Mouse (Mus musculus): ENCODE measurements around the gene Cnot2.
"Not testable (repeated sequence)": the region's sequence is repeated elsewhere in the genome, so short reads cannot be mapped to it uniquely, and the experiment has no call there.

Cnot2 gene

DNA sequence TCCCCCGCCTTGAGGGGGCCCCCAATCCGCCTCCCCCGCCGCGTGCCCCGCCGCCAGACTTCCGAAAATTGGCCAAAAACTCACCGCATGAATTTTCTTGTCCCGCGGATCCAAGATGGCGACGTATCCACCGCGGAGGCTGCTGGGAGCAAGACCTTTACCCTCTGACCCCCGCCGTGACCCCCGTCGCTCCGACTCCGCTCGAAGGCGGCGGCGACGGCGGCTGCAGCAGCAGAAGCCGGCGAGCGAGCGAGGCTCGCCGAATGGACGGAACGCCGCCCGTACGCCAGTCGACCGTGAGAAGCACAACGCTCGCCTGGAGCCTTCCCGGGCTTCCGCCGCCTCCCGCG is at the start of gene Cnot2:
Gene Cnot2, minus strand, starts transcription at position 143 of the 350 bp plus-strand sequence.
- peak; percentile 97 for DNase-seq

DNA sequence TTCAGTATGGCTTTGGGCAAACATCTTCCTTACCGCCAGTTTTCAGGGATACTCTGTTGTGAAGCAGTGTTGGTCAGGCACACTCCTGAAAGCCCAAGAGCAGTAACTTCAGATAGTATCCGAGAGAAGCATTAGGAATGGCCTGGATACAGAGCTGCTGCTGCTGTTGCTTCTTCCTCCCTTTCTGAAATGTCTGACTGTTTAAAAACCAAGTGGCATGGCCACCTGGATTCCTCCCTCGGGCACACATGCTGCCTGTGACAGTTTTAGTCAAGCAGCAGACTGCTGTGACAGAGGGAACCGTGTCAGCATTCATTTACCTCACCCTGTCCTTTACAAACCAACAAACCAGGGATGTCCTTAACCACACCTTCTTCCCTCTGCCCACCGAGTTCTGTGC is 47.6 kb upstream of the Cnot2 start:
- DNase-seq = no peak

GRCm38 (mm10) chr10:116626009-116626408 is 44.7 kb upstream of the Cnot2 start:
- DNase-seq = no peak

DNA sequence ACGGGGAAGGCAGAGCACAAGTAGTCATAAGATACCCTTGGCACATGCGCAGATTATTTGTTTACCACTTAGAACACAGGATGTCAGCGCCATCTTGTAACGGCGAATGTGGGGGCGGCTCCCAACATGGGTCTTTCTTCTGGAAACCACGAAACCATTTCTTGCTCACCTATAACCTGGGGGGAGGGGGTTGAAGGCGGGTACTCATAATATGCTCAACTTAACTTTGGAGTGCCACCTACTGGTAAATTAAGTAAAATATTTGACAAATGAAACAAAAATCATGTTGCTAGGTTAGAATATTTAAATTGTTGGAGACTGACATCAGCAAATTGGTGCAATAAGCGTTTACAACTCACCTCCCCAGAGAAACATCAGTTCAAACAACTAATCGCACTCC is 31.9 kb upstream of the Cnot2 start:
- DNase-seq = not testable (repeated sequence)

- no peak for DNase-seq
These were observed 23.5 kb upstream of the Cnot2 start for GRCm38 (mm10) chr10:116604905-116605162.

DNA sequence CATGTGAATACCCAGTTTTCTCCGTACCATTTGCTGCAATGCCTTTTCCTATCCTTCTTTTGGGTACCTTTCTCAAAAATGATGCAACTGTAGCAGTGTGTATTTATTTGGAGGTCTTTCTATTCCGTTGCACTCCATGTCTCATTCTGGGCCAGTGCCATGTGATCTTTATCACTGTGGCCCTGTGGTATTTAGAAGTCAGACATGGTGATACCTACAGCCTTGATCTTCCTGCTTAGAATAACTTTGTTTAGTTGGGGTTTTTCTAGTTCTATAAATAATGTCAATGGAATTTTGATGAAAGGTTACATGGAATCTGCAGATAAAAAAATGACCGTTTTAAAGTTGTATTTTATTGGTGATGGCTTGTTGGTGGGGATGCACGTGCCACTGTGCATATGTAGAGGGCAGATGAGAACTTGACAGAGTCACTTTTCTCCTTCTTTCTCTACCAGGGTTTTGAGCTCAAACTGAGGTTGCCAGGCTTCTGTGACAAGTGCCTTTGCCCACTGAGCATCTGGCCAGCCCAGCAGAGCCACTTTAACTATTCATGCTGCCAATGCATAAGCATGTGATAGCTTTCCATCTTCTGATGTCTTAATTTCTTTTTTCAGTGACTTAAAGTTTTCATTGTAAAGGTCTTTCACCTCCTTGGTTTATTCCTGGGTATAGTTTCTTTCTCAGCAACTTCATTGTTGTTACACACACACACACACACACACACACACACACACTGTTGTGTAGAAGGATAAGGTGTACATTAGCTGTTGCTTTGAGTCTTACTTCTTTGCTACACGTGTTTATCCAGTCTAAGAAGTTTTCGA is 23.0 kb upstream of the Cnot2 start:
- no peak for DNase-seq

DNA sequence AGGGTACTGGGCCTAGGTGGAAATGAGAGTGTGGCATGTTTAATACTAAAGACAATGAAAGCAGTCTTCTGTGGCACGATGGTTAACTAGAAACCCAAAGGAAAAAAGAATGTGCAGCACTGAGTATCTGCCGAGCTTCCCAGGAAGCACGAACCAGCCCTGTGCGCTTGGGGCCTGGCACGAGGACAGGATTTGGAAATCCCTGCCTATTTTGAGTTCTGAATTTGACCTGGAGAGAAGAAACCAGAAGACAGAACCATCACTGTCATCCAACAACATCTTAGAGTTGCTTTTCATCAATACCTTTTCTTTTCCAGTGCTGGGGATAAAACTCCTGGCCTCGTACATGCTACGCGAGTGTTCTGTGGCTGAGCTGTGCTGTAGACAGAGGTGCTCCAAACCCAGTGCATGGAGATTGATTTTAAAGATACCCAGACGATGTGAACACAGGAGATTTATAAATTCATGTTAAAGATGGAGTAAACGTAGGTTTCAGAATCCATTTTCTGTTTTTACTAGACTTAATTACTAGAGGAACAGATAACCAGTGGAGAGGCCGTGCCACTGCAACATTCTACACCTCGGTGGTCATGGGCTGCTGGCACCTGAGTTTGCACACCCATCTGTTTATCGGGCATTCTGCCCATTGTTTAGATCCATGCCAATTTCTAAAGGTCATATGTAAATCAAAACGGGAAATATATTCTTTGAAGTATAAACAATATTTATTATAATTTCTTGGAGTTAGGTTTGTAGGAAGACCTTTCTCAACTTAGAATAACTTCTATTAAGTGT is 17.9 kb upstream of the Cnot2 start:
- peak; percentile 65 to 80 for DNase-seq

GRCm38 (mm10) chr10:116582738-116583137 is 1.4 kb upstream of the Cnot2 start:
- DNase-seq = no peak

DNA sequence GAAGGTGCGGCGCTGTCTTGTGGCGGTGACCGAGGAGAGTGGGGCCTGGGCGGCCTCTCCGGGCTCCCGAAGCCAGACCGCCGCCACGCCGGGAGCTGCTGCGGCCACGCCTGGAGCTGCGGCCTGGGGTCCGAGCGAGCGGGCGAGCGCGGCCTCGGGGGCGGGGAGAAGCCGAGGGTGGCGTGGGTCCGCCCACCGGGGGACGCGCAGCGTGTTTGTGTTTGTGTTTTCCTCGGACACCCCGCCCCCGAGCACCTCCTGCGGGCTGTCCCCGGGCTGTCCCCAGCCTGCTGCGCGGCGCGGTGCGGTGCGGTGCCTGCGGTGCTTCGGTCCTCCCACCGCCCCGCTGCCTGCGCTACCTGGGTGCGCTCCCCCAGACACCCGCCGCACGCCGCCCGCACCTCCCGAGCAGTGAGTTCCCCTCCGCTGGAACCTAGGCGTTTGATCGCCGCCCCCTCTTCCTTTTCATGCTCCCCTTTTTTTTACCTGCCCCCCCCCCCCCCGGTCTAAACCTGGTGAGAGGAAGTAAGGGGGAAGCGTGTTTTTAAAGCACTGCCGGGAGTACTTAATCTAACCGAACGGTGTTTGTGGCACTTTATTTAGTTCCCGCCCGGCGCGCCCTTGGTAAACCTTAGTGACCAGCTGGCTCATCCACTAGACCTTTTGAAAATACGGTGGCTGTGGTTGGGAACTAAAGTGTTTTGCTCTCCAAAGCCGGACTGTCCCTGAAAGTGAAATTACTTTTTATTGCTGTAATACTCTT is 589 bp upstream of the Cnot2 start:
- peak; percentile 38 to 61 for DNase-seq

DNA sequence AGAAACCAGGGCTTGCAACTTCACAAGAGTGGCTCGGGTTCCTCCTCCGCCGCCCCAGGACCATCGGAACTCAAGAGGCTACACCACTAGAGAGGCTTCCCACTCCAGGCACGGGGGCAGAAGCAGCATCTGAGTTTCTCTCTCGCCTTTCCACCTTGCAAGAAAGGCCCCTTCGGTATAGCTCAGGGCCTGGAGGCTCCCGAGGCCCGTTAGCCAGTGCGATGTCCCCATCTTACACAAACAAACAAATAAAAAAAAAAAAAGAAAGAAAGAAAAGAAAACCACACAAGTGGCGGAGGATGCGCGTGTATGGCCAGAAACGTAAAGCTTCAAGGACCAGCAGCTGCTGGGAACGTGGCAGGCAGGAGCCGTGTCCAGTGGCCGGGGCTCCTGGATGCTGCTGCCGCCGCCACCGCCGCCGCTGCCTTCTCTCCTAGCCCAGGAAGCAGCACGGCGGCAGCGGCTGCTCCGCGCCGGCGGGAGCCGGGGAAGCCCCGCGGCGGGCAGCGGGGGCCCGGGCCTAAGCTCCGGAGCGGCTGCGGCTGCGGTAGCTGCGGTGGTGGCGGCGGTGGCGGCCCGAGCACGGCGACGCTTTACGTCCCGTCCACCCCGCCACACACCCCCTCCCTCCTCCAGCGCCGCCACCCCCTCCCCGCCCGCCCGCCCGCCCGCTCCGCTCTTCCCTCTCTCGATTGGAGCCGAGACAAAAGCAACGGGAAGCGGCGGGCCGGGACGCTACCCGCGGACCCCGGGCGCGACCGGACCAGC is 536 bp downstream of the Cnot2 start:
- DNase-seq = peak; percentile 52 to 69

DNA sequence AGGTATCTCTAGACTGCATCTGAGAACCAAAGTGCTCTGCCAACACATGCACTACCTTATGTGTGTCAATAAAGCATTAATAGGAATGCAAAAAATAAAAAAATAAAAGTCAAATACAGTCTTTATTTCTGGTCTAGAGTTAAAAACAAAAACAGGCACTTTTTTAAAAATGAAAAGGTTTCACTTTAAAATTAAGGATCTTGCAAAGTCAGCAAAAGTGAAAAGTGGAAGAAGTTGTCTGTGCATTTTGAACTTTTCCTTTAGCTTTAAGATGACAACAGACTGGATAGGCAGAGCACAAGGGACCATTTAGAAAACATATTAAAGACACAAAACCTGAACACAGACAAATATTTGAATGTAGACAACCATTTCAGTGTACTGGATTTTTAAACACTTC is 1.8 kb downstream of the Cnot2 start:
- no peak for DNase-seq

DNA sequence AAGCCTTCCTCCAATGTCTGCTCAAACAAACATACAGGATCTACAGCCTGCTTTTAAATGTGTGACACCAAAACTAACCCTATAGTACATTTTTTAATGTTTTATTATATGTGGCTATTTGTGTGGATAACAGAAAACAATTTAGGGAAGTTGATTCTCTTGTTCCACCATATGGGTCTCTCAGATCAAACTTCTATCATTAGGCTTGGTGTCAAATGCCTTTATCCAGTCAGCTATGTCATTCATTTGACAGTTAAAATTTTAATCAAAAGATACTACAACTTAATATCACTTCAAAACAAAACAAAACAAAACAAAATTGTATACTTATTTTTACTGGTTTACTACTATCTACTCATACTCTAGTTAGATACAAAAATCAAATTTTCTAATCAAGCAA is 2.9 kb downstream of the Cnot2 start:
- no peak for DNase-seq

- DNase-seq = no peak
These were observed 4.1 kb downstream of the Cnot2 start for GRCm38 (mm10) chr10:116577181-116577580.

DNA sequence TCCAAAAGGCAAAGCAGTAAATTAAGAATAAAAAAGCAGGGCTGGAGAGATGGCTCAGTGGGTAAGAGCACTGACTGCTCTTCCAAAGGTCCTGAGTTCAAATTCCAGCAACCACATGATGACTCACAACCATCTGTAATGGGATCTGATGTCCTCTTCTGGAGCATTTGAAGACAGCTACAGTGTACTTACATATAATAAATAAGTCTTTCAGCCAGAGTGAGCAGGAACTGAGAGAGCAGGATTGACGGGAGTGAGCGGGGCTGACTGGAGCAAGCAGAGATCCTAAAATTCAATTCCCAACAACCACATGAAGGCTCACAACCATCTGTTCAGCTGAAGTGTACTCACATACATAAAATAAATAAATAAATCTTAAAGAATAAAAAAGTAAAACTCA is 5.2 kb downstream of the Cnot2 start:
- not testable (repeated sequence) for DNase-seq

- DNase-seq = no peak
These were observed 10.8 kb downstream of the Cnot2 start for GRCm38 (mm10) chr10:116570526-116570925.

DNA sequence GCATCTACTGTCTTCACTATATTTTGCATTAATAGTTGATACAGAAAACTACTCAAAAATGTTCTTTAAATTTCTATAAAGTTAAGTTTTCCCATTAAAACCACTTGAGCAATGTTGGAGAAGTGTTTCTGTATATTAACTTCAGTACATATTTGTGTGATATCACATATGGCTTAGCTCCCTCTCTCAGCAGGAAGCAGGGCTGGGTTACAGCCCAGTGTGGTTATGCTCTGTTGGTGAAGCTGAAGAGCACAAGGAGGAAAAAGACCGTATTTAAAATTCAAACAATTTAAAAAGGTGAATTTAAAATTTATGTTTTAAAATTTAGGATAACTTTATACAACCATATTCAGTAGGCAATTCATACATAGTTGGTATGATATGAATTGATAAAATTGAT is 12.8 kb downstream of the Cnot2 start:
- DNase-seq = peak; percentile 64 to 65

DNA sequence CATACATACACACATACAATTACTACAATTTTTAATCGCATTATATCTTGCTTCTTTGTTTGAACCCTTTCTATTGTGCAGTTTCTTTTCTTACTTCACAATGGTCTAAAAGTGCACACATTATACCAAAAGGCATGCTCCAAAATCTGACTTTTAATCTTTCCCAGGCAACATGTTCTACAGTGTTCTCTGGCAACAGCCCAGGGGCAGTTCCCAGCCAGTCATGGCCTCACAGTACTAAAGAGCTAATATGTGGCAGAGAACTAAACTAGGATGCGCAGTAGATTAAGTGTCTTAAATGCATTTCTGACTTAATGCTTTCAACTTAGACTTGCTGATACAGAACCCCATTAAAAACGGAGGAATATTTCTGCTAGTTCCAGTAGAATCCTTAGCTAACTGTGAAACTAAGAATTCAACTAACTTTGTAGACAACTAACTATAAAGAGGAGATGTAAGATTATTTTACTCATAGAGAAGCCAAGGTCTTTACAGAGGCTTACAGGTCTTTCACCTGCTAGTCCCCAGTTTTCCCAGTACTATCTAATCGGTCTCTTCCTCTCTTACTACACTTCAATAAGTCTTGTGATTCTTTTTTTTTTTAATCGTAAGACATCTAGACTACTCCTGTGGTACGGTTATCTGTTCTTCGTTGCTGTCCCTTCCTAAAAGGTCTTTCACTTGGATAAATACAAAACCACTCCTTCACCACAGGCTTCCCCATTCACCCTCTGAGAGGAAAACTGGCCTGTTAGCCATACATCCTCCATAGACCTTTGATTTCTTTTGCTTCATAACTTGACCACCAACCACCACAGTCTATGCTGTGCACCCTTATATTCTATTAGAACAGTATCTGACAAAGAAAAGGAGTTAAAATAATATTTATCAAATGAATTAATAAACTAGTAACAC is 13.6 kb downstream of the Cnot2 start:
- DNase-seq = peak; percentile 61 to 62

DNA sequence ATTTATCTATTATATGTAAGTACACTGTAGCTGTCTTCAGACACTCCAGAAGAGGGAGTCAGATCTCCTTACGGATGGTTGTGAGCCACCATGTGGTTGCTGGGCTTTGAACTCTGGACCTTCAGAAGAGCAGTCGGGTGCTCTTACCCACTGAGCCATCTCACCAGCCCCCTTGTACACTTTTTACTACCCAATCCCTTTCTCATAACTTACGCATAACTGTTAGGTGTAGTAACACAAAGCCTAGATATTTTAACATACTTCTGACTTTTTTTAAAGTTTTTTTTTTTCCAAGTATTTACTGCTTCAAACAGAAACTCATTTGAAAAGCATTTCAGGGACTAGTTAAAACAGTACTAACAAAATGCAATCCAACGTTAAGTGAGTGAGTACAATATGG is 14.8 kb downstream of the Cnot2 start:
- DNase-seq = not testable (repeated sequence)

DNA sequence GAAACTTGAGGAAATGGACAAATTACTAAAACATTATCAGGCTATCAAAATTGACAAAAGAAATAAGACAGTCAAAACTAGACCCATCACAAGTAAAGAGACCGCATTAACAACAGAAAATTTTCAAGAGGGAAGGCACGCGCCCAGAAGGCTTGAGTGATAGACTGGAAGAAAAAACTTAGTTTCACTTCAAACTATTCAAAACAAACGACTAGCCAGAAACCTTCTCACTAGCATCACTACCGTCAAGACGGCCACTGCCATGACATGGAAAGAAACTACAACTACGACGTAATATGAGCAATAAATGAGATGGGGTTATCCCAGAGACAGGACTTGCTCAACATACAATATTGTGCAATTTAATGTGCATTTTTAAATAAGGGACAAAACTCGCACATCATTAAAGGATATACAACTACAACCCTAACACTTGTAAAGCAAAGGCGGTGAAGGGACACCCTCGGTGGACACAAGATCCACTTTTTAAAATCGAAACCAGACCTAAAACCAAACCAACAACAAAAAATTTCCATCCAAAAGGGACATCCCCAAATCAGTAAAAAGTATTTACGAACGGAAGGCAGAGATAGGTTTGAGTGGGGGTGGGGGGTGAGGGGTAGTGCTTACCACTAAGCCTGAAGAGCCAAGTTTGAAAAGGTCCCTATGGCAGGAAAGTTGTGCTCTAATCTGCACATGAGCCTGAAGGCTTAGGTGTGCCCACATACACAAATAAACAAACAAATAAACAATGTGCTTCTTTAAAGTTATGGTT is 16.3 kb downstream of the Cnot2 start:
- DNase-seq = no peak

DNA sequence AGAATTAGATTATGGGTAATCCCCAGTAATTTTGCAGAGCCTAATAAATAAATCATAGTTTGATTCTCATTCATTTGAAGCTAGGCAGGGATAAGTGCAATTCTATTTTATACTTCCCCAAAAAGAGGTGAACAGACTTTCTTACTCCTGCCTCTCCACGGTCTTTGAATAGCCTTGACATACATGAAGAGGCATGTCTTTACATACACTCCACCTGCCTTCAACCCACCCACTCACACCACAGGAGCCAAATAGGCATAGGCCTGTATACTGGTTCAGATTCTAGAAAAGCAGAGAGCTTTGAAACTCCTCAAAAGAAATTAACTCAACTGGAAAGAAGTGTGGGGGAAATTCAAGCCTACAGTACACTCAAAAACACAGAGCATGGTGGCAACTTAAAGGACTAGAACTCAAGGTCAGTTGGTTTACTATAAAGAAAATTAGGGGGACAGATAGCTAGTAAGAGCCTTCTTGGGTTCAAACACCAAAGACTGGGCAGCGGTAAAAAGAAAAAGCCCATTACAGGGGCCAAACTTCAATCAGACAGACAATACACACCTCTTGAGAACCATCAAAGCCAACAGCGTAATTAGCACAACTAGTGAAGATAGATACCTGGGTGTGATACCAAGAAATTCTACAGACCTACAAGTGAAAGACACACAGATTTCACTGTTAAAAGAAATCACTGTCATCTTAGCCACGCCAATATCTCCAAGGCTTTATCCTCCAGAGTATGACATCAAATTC is 18.4 kb downstream of the Cnot2 start:
- DNase-seq = no peak
